Comparison of ENCODE assay signal across 9 mouse cellular contexts in the genomic region with DNA sequence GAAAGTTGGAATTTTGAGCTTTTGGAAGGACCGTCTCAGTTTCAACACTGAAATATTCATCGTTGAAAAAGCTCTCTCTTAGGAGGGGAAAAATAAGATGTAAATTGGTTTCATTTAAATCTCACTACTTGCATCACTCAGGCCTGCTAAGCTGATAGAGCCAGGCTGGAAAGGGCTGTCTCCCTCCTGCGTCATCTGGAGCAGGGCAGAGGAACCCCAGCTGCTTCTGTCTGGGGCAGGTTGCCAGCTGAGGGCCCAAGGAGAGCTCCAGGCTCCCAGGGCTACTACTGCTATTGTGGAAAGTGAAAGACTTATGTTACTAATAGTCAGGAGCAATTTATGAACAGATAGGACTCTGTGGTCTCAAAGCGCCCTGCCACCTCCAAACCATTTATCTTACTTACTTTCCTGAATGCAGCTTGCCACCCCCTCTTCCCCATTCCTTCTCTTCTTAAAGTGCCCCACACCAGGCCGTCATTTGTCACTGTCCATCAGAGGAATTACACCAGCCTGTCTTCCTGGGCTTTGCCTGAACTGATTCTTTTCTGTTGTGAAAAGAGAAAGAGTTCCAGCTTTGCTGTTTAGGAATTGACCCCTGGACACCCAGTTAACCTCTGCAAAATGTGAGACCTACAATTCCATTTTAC.
DNase-seq lines count a peak whose midpoint lies in the region; ATAC-seq lines count a peak whose summit lies in the region.
"Had no signal": no experiment of that assay in that cellular context is flagged by ENCODE, and none has a peak within 500 bp of the region (broad histone marks: within the 10 kb centered on the region; RNA-seq: fewer than 3 reads in every experiment).

No protein-coding gene starts in this region.

- no peak overlapping the region for H3K9ac ChIP-seq in heart, embryonic 11.5 days (ENCODE audit: low read depth, low read length)
- H3K9ac ChIP-seq in hindbrain, embryonic 14.5 days = no peak overlapping the region

- no peaks in the 10 kb centered on the region for H3K4me1 ChIP-seq in heart, embryonic 11.5 days (ENCODE audit: control insufficient read depth, insufficient read depth, low read length)
- no peaks in the 10 kb centered on the region for H3K4me1 ChIP-seq in hindbrain, embryonic 14.5 days (replicated peaks; ENCODE audit: control insufficient read depth, insufficient read depth, low read length)

- no peak overlapping the region for H3K4me3 ChIP-seq in heart, embryonic 11.5 days (ENCODE audit: low read depth, low read length)
- no peak overlapping the region for H3K4me3 ChIP-seq in hindbrain, embryonic 14.5 days (replicated peaks; ENCODE audit: low read length)

- no peaks in the 10 kb centered on the region for H3K9me3 ChIP-seq in heart, embryonic 11.5 days (replicated peaks; ENCODE audit: control insufficient read depth, low read length)
- H3K9me3 ChIP-seq in hindbrain, embryonic 14.5 days (ENCODE audit: control insufficient read depth, low read length) = no peaks in the 10 kb centered on the region

- DNase-seq in heart, postnatal 4 days = peak; percentile 31
- peak; percentile 51 for DNase-seq in right cerebral cortex, postnatal 4 days
- DNase-seq in right cerebral cortex, postnatal 25 days = no peak
- no peak for DNase-seq in hindbrain, embryonic 14.5 days (ENCODE audit: low spot score)
- no peak for DNase-seq in layer of hippocampus, adult 18-20 months (ENCODE audit: low spot score in 2 of 2)
- DNase-seq: kidney, postnatal 25 days; retina, postnatal 1 day had no signal

- no peak for ATAC-seq in heart, embryonic 11.5 days (replicated peaks; ENCODE audit: insufficient number of reproducible peaks, low FRiP score, low TSS enrichment)
- peak; percentile 51; the same call in 1 of the 2 replicates for ATAC-seq in hindbrain, embryonic 14.5 days (ENCODE audit: low FRiP score)
- ATAC-seq in megakaryocyte, adult 5-6 weeks (ENCODE audit: poor library complexity, severe bottlenecking) = no peak

- H3K36me3 ChIP-seq in heart, embryonic 11.5 days (ENCODE audit: control insufficient read depth, insufficient read depth, low read length) = no peaks in the 10 kb centered on the region
- H3K36me3 ChIP-seq in hindbrain, embryonic 14.5 days (replicated peaks; ENCODE audit: control insufficient read depth, insufficient read depth) = no peaks in the 10 kb centered on the region

- no peak overlapping the region for H3K4me2 ChIP-seq in heart, embryonic 11.5 days
- H3K4me2 ChIP-seq in hindbrain, embryonic 14.5 days (replicated peaks) = no peak overlapping the region

- no peak overlapping the region for H3K27ac ChIP-seq in heart, embryonic 11.5 days (ENCODE audit: low read depth, low read length)
- no peak overlapping the region for H3K27ac ChIP-seq in hindbrain, embryonic 14.5 days

- no peaks in the 10 kb centered on the region for H3K27me3 ChIP-seq in heart, embryonic 11.5 days (ENCODE audit: control insufficient read depth, insufficient read depth, low read length)
- H3K27me3 ChIP-seq in hindbrain, embryonic 14.5 days (ENCODE audit: control insufficient read depth, insufficient read depth, low read length) = no peaks in the 10 kb centered on the region

- WGBS in heart, embryonic 11.5 days (ENCODE audit: insufficient replicate concordance) = 44% methylated on average over 5 of the region's 5 CpGs
- 40% methylated on average over 5 of the region's 5 CpGs for WGBS in hindbrain, embryonic 14.5 days

Comparison
In these comparisons a context has a peak if more than half of its experiments do, and no peak if none do; other contexts are left out.
1. DNase-seq: peak in heart, postnatal 4 days (single experiment) and right cerebral cortex, postnatal 4 days (single experiment); none in right cerebral cortex, postnatal 25 days (single experiment), hindbrain, embryonic 14.5 days (single experiment) and layer of hippocampus, adult 18-20 months (0 of 2).